Mouse (Mus musculus) heart, adult 2 months (tissue): ENCODE results near the gene 2310009B15Rik. TPM values are rescaled to one million over a fixed set of nuclear protein-coding genes. Genes with fewer than 3 reads are reported as not detected.

ENCODE experiments used
- DNase-seq, 2 experiments: peaks; one replicate each; pipeline ENCODE4 v3.0.0; 2021
- H3K27ac ChIP-seq: fragments of 200-600 bp; 2 replicates; pipeline ENCODE4 v1.8.1; 2022
- H3K27me3 ChIP-seq: fragments of 200-500 bp; 2 replicates; pipeline ENCODE4 v1.6.1; 2012; ENCODE audit warnings: mild to moderate bottlenecking, low read length, inconsistent platforms, mixed read lengths; ENCODE audit not compliant: control insufficient read depth, insufficient read depth
- H3K36me3 ChIP-seq: fragments of 200-500 bp; 2 replicates; pipeline ENCODE4 v1.6.1; 2012; ENCODE audit warnings: low read length, inconsistent platforms; ENCODE audit not compliant: control insufficient read depth, insufficient read depth
- H3K4me1 ChIP-seq: fragments of 200-500 bp; 2 replicates; pipeline ENCODE4 v1.6.1; 2011; ENCODE audit warnings: low read length; ENCODE audit not compliant: control insufficient read depth, insufficient read depth
- H3K4me3 ChIP-seq: fragments of 200-600 bp; 2 replicates; pipeline ENCODE4 v1.8.1; 2022
- H3K79me2 ChIP-seq: fragments of 200-500 bp; replicated peaks from 2 replicates; pipeline ENCODE4 v1.6.1; 2012; ENCODE audit warnings: mild to moderate bottlenecking, inconsistent platforms, low read length, moderate library complexity, mixed read lengths; ENCODE audit not compliant: control insufficient read depth, insufficient read depth
- H3K9ac ChIP-seq: fragments of 200-500 bp; 2 replicates; pipeline ENCODE4 v1.6.1; 2012; ENCODE audit warnings: low read depth, mild to moderate bottlenecking, control low read depth, inconsistent platforms, low read length, mixed read lengths
- CTCF ChIP-seq: fragments of 200-600 bp; IDR thresholded peaks from 2 replicates; pipeline ENCODE4 v1.8.1; 2022; ENCODE audit warnings: antibody characterized with exemption, mild to moderate bottlenecking, moderate library complexity
- EP300 ChIP-seq: fragments of 200-500 bp; IDR thresholded peaks from 2 replicates; pipeline ENCODE4 v1.6.1; 2011; ENCODE audit warnings: low read depth, low read length, control low read depth; ENCODE audit not compliant: insufficient read depth
- POLR2A ChIP-seq: fragments of 200-500 bp; IDR thresholded peaks from 2 replicates; pipeline ENCODE4 v1.6.1; 2011; ENCODE audit warnings: mild to moderate bottlenecking, low read depth, low read length, control low read depth; ENCODE audit not compliant: insufficient read depth
- WGBS: fragments of 180-500 bp; shearing (Covaris S2); methylation state at CpG from one replicate; pipeline ENCODE4 v1.1.7; 2018; 5-methylcytosine and 5-hydroxymethylcytosine counted together
- intact Hi-C: fragments of 180-260 bp; cut with DNase I; formaldehyde crosslinking; loops from one replicate; pipeline ENCODE4 v1.15.1; 2025
- polyA plus RNA-seq: library from polyadenylated mRNA; depleted of rRNA; stranded (reverse); fragments of >200 nt; gene quantifications from 2 replicates; pipeline ENCODE4 v1.2.3, GENCODE M21; 2012
- total RNA-seq, 2 experiments: library from RNA; stranded (reverse); gene quantifications; 2 replicates each; pipeline ENCODE4 v1.2.3; 2021

The 2310009B15Rik gene
- total and polyA plus RNA-seq, 3 experiments = 8.0 to 13.1 (median 8.3) TPM

GRCm38 (mm10) chr1:138846131-138846530, 10.5 kb downstream of the 2310009B15Rik start:
- H3K27me3 ChIP-seq = peaks cover 42% of the 10 kb centered on the region
- DNase-seq = no peak
- intact Hi-C loops = loop anchor here (10.0 kb wide), 1 partner anchor 579 kb away; the partner anchor contains the start of gene Zbtb41
- no peaks in the 10 kb centered on the region for H3K36me3 ChIP-seq
- H3K4me3 ChIP-seq = no peak overlapping the region
- no peak overlapping the region for H3K27ac ChIP-seq
- WGBS = 45% methylated on average over 12 of the region's 12 CpGs
- H3K4me1 ChIP-seq = peaks cover 3% of the 10 kb centered on the region
- TF ChIP-seq POLR2A (no peak), EP300 (no peak), CTCF (no peak)
- H3K79me2 ChIP-seq = no peaks in the 10 kb centered on the region
- no peak overlapping the region for H3K9ac ChIP-seq

DNA sequence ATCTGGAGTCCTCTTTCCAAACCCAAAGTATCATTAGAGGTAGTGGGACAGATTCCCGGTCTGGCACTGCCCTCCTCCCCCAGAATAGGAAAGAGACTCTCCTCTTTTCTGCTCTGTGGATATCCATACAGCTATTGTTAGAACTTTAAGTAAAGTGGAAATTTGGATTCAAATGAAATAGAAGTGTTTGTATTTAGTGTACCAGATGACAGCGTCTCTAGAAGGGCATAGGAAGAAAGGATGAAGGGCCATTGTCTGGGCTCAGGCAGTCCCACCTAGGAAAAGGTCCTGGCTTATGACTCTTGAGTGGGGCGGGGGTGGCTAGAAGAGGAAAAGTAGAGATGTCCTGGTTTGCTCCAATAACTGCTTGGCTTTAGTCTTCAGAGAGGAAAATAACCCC, 11.2 kb downstream of the 2310009B15Rik start:
- H3K27me3 ChIP-seq = peaks cover 45% of the 10 kb centered on the region
- no peaks in the 10 kb centered on the region for H3K36me3 ChIP-seq
- peaks cover 3% of the 10 kb centered on the region for H3K4me1 ChIP-seq
- WGBS = 51% methylated on average over 3 of the region's 3 CpGs
- no peaks in the 10 kb centered on the region for H3K79me2 ChIP-seq
- H3K9ac ChIP-seq = no peak overlapping the region
- TF ChIP-seq EP300 (no peak), POLR2A (no peak), CTCF (no peak)
- DNase-seq = no peak
- intact Hi-C loops = loop anchor here (10.0 kb wide), 1 partner anchor 579 kb away; the partner anchor contains the start of gene Zbtb41
- no peak overlapping the region for H3K4me3 ChIP-seq
- no peak overlapping the region for H3K27ac ChIP-seq

- intact Hi-C loops = loop anchor here (10.0 kb wide), 1 partner anchor 581 kb away; the partner anchor contains the start of gene Zbtb41
- TF ChIP-seq EP300 (no peak), CTCF (no peak), POLR2A (no peak)
- no peak for DNase-seq
- WGBS = 45% methylated on average over 3 of the region's 3 CpGs
- Histone ChIP-seq H3K79me2 (no peaks in the 10 kb centered on the region), H3K27me3 (peaks cover 53% of the 10 kb centered on the region), H3K4me1 (peaks cover 3% of the 10 kb centered on the region), H3K4me3 (no peak overlapping the region), H3K27ac (no peak overlapping the region), H3K9ac (no peak overlapping the region), H3K36me3 (no peaks in the 10 kb centered on the region)
Observed at GRCm38 (mm10) chr1:138844166-138844565, 12.5 kb downstream of the 2310009B15Rik start.

DNA sequence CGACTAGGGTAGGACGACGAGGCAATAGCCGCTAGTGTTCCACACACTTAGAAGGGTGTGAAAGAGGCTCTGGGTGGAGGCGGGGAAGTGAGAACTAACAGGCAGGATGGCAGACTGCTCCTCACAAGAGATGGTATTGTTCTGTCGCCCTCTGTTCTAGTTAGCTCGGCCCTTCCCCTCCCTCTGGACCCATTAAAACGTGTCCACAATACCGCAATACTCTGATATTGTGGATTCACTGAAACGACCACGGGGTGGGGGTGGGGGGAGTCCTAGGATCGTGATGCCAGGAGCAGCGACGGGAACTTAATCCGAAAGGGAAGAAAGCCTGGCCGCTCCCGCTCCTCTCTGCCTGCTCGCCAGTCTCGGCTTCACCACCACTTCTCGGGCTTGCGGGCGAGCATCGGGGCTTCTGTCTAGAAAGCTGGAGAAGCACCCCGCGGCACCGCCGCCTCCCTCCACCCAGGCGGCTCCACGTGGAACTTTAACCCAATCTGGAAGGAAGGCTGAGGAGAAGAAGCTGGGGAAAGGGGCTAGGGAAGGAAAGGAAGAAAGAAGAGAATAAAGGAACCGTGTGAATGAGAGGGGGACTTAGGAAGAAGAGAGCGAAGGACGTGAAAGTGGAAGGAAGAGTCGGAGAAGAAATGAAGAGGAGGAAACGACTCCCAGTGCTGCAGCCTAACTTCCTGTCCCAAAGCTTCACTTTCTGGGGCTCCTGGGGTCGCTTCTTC, 13.1 kb downstream of the 2310009B15Rik start:
- Histone ChIP-seq H3K4me1 (peaks cover 3% of the 10 kb centered on the region), H3K27ac (no peak overlapping the region), H3K9ac (no peak overlapping the region), H3K27me3 (peaks cover 52% of the 10 kb centered on the region), H3K36me3 (no peaks in the 10 kb centered on the region), H3K4me3 (peak overlapping the region; percentile 22; the same call in 1 of the 2 replicates), H3K79me2 (no peaks in the 10 kb centered on the region)
- intact Hi-C loops = loop anchor here (10.0 kb wide), 1 partner anchor 581 kb away; the partner anchor contains the start of gene Zbtb41
- 3% methylated on average over 35 of the region's 35 CpGs for WGBS
- TF ChIP-seq CTCF = no peak
- no peak for TF ChIP-seq POLR2A
- no peak for TF ChIP-seq EP300
- peak in 1 of 2 experiments; percentile 41 for DNase-seq

DNA sequence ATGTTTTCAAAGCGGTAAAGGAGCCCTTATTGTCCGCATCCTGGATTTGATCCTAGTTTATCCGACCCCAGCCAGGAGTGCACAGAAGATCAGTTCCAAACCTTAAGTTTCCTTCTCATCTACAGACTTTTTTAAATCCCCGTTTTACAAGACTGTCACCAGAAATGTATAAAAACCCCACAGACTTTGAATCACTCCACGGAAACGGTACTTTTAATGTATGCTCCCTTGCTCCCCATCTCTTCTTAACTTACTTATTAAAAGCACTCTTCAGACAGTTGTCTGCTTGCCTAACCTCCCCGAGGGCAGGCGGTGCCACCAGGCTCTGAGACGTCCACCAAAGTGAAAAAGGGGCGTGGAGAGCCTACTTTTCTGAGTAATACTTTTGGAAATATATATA, 13.9 kb downstream of the 2310009B15Rik start:
- H3K27ac ChIP-seq = no peak overlapping the region
- DNase-seq = no peak
- intact Hi-C loops = loop anchor here (10.0 kb wide), 1 partner anchor 582 kb away; the partner anchor contains the start of gene Zbtb41
- H3K9ac ChIP-seq = no peak overlapping the region
- TF ChIP-seq EP300 (no peak), POLR2A (no peak), CTCF (no peak)
- no peak overlapping the region for H3K4me3 ChIP-seq
- WGBS = 16% methylated on average over 10 of the region's 10 CpGs
- H3K79me2 ChIP-seq = no peaks in the 10 kb centered on the region
- peaks cover 3% of the 10 kb centered on the region for H3K4me1 ChIP-seq
- no peaks in the 10 kb centered on the region for H3K36me3 ChIP-seq
- peaks cover 50% of the 10 kb centered on the region for H3K27me3 ChIP-seq

GRCm38 (mm10) chr1:138842315-138842714, 14.3 kb downstream of the 2310009B15Rik start:
- Histone ChIP-seq H3K4me1 (peaks cover 3% of the 10 kb centered on the region), H3K27me3 (peaks cover 51% of the 10 kb centered on the region), H3K27ac (no peak overlapping the region), H3K36me3 (no peaks in the 10 kb centered on the region), H3K79me2 (no peaks in the 10 kb centered on the region), H3K4me3 (no peak overlapping the region), H3K9ac (no peak overlapping the region)
- WGBS = 2% methylated on average over 8 of the region's 8 CpGs
- peak in 1 of 2 experiments; percentile 47 for DNase-seq
- intact Hi-C loops = loop anchor here (10.0 kb wide), 1 partner anchor 582 kb away; the partner anchor contains the start of gene Zbtb41
- no peak for TF ChIP-seq POLR2A
